Mouse (Mus musculus): Measurements from ENCODE around the gene Itln1. TPM values are rescaled to one million over a fixed set of nuclear protein-coding genes. Genes with fewer than 3 reads are reported as not detected.

Itln1 gene
- 0.64 TPM in 1 of 2 replicates, not detected in the other for polyA plus RNA-seq (2012; rRNA removed)

GRCm38 (mm10) chr1:171535194-171535593, at the start of gene Itln1:
Itln1 (minus strand) TSS chr1:171535294.
- Histone ChIP-seq H3K4me1 (ENCODE audit: control insufficient read depth, insufficient read depth, low read length) (no peaks in the 10 kb centered on the region), H3K4me3 (replicated peaks; ENCODE audit: extremely low read depth, low read depth, low read length) (no peak within 1 kb of the TSS)
- WGBS: 91% methylated on average over 1 of the region's 1 CpGs
- DNase-seq: no peak
- no peak for TF ChIP-seq CTCF (IDR thresholded peaks at IDR 0.05; ENCODE audit: insufficient read depth, low read length)
- no peak for TF ChIP-seq POLR2A (IDR thresholded peaks at IDR 0.05; ENCODE audit: borderline replicate concordance, extremely low read depth, low read depth, low read length)

- no peak overlapping the region for H3K4me3 ChIP-seq (replicated peaks; ENCODE audit: extremely low read depth, low read depth, low read length)
- 65% methylated on average over 2 of the region's 2 CpGs for WGBS
- no peaks in the 10 kb centered on the region for H3K4me1 ChIP-seq (ENCODE audit: control insufficient read depth, insufficient read depth, low read length)
- DNase-seq: no peak
- TF ChIP-seq CTCF (IDR thresholded peaks at IDR 0.05; ENCODE audit: insufficient read depth, low read length) (no peak), POLR2A (IDR thresholded peaks at IDR 0.05; ENCODE audit: borderline replicate concordance, extremely low read depth, low read depth, low read length) (no peak)
These were observed 49.5 kb upstream of the Itln1 start for GRCm38 (mm10) chr1:171584584-171584983.

GRCm38 (mm10) chr1:171577168-171577567, 42.1 kb upstream of the Itln1 start:
- Histone ChIP-seq H3K4me3 (replicated peaks; ENCODE audit: extremely low read depth, low read depth, low read length) (no peak overlapping the region), H3K4me1 (ENCODE audit: control insufficient read depth, insufficient read depth, low read length) (no peaks in the 10 kb centered on the region)
- 79% methylated on average over 7 of the region's 7 CpGs for WGBS
- DNase-seq: no peak
- TF ChIP-seq CTCF (IDR thresholded peaks at IDR 0.05; ENCODE audit: insufficient read depth, low read length) (no peak), POLR2A (IDR thresholded peaks at IDR 0.05; ENCODE audit: borderline replicate concordance, extremely low read depth, low read depth, low read length) (no peak)

GRCm38 (mm10) chr1:171568436-171568835, 33.3 kb upstream of the Itln1 start:
- H3K4me3 ChIP-seq (replicated peaks; ENCODE audit: extremely low read depth, low read depth, low read length): no peak overlapping the region
- 68% methylated on average over 2 of the region's 2 CpGs for WGBS
- no peak for TF ChIP-seq POLR2A (IDR thresholded peaks at IDR 0.05; ENCODE audit: borderline replicate concordance, extremely low read depth, low read depth, low read length)
- no peak for TF ChIP-seq CTCF (IDR thresholded peaks at IDR 0.05; ENCODE audit: insufficient read depth, low read length)
- no peak for DNase-seq
- H3K4me1 ChIP-seq (ENCODE audit: control insufficient read depth, insufficient read depth, low read length): no peaks in the 10 kb centered on the region

GRCm38 (mm10) chr1:171566777-171567176, 31.7 kb upstream of the Itln1 start:
- TF ChIP-seq POLR2A (IDR thresholded peaks at IDR 0.05; ENCODE audit: borderline replicate concordance, extremely low read depth, low read depth, low read length): no peak
- no peak; the same call in 1 of the 2 replicates for TF ChIP-seq CTCF (IDR thresholded peaks at IDR 0.05; ENCODE audit: insufficient read depth, low read length)
- no peaks in the 10 kb centered on the region for H3K4me1 ChIP-seq (ENCODE audit: control insufficient read depth, insufficient read depth, low read length)
- H3K4me3 ChIP-seq (replicated peaks; ENCODE audit: extremely low read depth, low read depth, low read length): no peak overlapping the region
- no peak for DNase-seq
- 18% methylated on average over 8 of the region's 8 CpGs for WGBS

GRCm38 (mm10) chr1:171565888-171566287, 30.8 kb upstream of the Itln1 start:
- 25% methylated on average over 4 of the region's 4 CpGs for WGBS
- TF ChIP-seq CTCF (IDR thresholded peaks at IDR 0.05; ENCODE audit: insufficient read depth, low read length): no peak
- no peak for TF ChIP-seq POLR2A (IDR thresholded peaks at IDR 0.05; ENCODE audit: borderline replicate concordance, extremely low read depth, low read depth, low read length)
- H3K4me3 ChIP-seq (replicated peaks; ENCODE audit: extremely low read depth, low read depth, low read length): no peak overlapping the region

GRCm38 (mm10) chr1:171564247-171564646, 29.2 kb upstream of the Itln1 start:
- TF ChIP-seq CTCF (IDR thresholded peaks at IDR 0.05; ENCODE audit: insufficient read depth, low read length) (peak; percentile 51), POLR2A (IDR thresholded peaks at IDR 0.05; ENCODE audit: borderline replicate concordance, extremely low read depth, low read depth, low read length) (no peak)
- no peak for DNase-seq
- no peaks in the 10 kb centered on the region for H3K4me1 ChIP-seq (ENCODE audit: control insufficient read depth, insufficient read depth, low read length)
- no peak overlapping the region for H3K4me3 ChIP-seq (replicated peaks; ENCODE audit: extremely low read depth, low read depth, low read length)
- WGBS: 59% methylated on average over 3 of the region's 3 CpGs

More at GRCm38 (mm10) chr1:171565888-171566287, 30.8 kb upstream of the Itln1 start:
- no peaks in the 10 kb centered on the region for H3K4me1 ChIP-seq (ENCODE audit: control insufficient read depth, insufficient read depth, low read length)
- no peak for DNase-seq

- WGBS: 53% methylated on average over 2 of the region's 2 CpGs
- no peak overlapping the region for H3K4me3 ChIP-seq (replicated peaks; ENCODE audit: extremely low read depth, low read depth, low read length)
- DNase-seq: no peak
- TF ChIP-seq POLR2A (IDR thresholded peaks at IDR 0.05; ENCODE audit: borderline replicate concordance, extremely low read depth, low read depth, low read length): no peak
- no peak for TF ChIP-seq CTCF (IDR thresholded peaks at IDR 0.05; ENCODE audit: insufficient read depth, low read length)
- H3K4me1 ChIP-seq (ENCODE audit: control insufficient read depth, insufficient read depth, low read length): no peaks in the 10 kb centered on the region
These were observed 27.9 kb upstream of the Itln1 start for GRCm38 (mm10) chr1:171563042-171563441.

- TF ChIP-seq CTCF (IDR thresholded peaks at IDR 0.05; ENCODE audit: insufficient read depth, low read length) (no peak), POLR2A (IDR thresholded peaks at IDR 0.05; ENCODE audit: borderline replicate concordance, extremely low read depth, low read depth, low read length) (no peak)
- DNase-seq: no peak
- 50% methylated on average over 9 of the region's 11 CpGs for WGBS
- Histone ChIP-seq H3K4me3 (replicated peaks; ENCODE audit: extremely low read depth, low read depth, low read length) (no peak overlapping the region), H3K4me1 (ENCODE audit: control insufficient read depth, insufficient read depth, low read length) (no peaks in the 10 kb centered on the region)
These were observed 26.6 kb upstream of the Itln1 start for GRCm38 (mm10) chr1:171561639-171562225.

- no peak for DNase-seq
- TF ChIP-seq POLR2A (IDR thresholded peaks at IDR 0.05; ENCODE audit: borderline replicate concordance, extremely low read depth, low read depth, low read length): no peak
- TF ChIP-seq CTCF (IDR thresholded peaks at IDR 0.05; ENCODE audit: insufficient read depth, low read length): no peak
- Histone ChIP-seq H3K4me1 (ENCODE audit: control insufficient read depth, insufficient read depth, low read length) (no peaks in the 10 kb centered on the region), H3K4me3 (replicated peaks; ENCODE audit: extremely low read depth, low read depth, low read length) (no peak overlapping the region)
- WGBS: 83% methylated on average over 1 of the region's 1 CpGs
These were observed 26.1 kb upstream of the Itln1 start for GRCm38 (mm10) chr1:171561200-171561599.
